Mouse (Mus musculus): Measurements from ENCODE around the gene Uhrf1. TPM values are rescaled to one million over a fixed set of nuclear protein-coding genes. Genes with fewer than 3 reads are reported as not detected.
A peak's percentile ranks its signal among the peaks of the same experiment; 100 is the strongest.

The Uhrf1 gene
- polyA plus RNA-seq, 2 experiments, result 93.9 to 105 TPM

- no peaks in the 10 kb centered on the region for H3K9me3 ChIP-seq (ENCODE audit: control insufficient read depth, low read length)
- no peak overlapping the region for H3K27ac ChIP-seq (replicated peaks; ENCODE audit: low read depth, low read length)
- H3K36me3 ChIP-seq (ENCODE audit: control insufficient read depth, insufficient read depth, low read length), result peaks cover 46% of the 10 kb centered on the region
- 84% methylated on average over 10 of the region's 12 CpGs for WGBS
- H3K4me2 ChIP-seq (replicated peaks; ENCODE audit: low read depth, low read length, severe bottlenecking), result no peak overlapping the region
- no peak overlapping the region for H3K4me3 ChIP-seq (replicated peaks; ENCODE audit: low read length)
- no peaks in the 10 kb centered on the region for H3K27me3 ChIP-seq (ENCODE audit: control insufficient read depth, insufficient read depth, low read length)
- H3K9ac ChIP-seq (ENCODE audit: low read depth, low read length, severe bottlenecking), result no peak overlapping the region
- no peak for TF ChIP-seq POLR2A (IDR thresholded peaks at IDR 0.05; ENCODE audit: borderline replicate concordance, extremely low read depth, insufficient read depth, insufficient read length)
- ATAC-seq (ENCODE audit: low FRiP score, low read depth), result no peak
- no peak for DNase-seq (ENCODE audit: low spot score)
- H3K4me1 ChIP-seq (ENCODE audit: control insufficient read depth, insufficient read depth, low read length), result peaks cover 11% of the 10 kb centered on the region
These were observed 23.5 kb upstream of the Uhrf1 start for GRCm38 (mm10) chr17:56279481-56280155.

- H3K9ac ChIP-seq (ENCODE audit: low read depth, low read length, severe bottlenecking), result no peak overlapping the region
- no peak for TF ChIP-seq POLR2A (IDR thresholded peaks at IDR 0.05; ENCODE audit: borderline replicate concordance, extremely low read depth, insufficient read depth, insufficient read length)
- H3K36me3 ChIP-seq (ENCODE audit: control insufficient read depth, insufficient read depth, low read length), result peaks cover 62% of the 10 kb centered on the region
- no peak overlapping the region for H3K4me2 ChIP-seq (replicated peaks; ENCODE audit: low read depth, low read length, severe bottlenecking)
- H3K27me3 ChIP-seq (ENCODE audit: control insufficient read depth, insufficient read depth, low read length), result no peaks in the 10 kb centered on the region
- no peak overlapping the region for H3K27ac ChIP-seq (replicated peaks; ENCODE audit: low read depth, low read length)
- ATAC-seq (ENCODE audit: low FRiP score, low read depth) (no peak), DNase-seq (ENCODE audit: low spot score) (no peak)
- H3K4me1 ChIP-seq (ENCODE audit: control insufficient read depth, insufficient read depth, low read length), result peaks cover 7% of the 10 kb centered on the region
- 83% methylated on average over 12 of the region's 12 CpGs for WGBS
- no peak overlapping the region for H3K4me3 ChIP-seq (replicated peaks; ENCODE audit: low read length)
- no peaks in the 10 kb centered on the region for H3K9me3 ChIP-seq (ENCODE audit: control insufficient read depth, low read length)
These were observed 21.9 kb upstream of the Uhrf1 start for GRCm38 (mm10) chr17:56281193-56281592.

GRCm38 (mm10) chr17:56282802-56283201, 20.3 kb upstream of the Uhrf1 start:
- no peak for DNase-seq (ENCODE audit: low spot score)

GRCm38 (mm10) chr17:56283316-56283715, 19.8 kb upstream of the Uhrf1 start:
- no peak overlapping the region for H3K4me3 ChIP-seq (replicated peaks; ENCODE audit: low read length)
- H3K9me3 ChIP-seq (ENCODE audit: control insufficient read depth, low read length), result no peaks in the 10 kb centered on the region
- peaks cover 7% of the 10 kb centered on the region for H3K4me1 ChIP-seq (ENCODE audit: control insufficient read depth, insufficient read depth, low read length)
- DNase-seq (ENCODE audit: low spot score) (no peak), ATAC-seq (ENCODE audit: low FRiP score, low read depth) (no peak)
- no peaks in the 10 kb centered on the region for H3K27me3 ChIP-seq (ENCODE audit: control insufficient read depth, insufficient read depth, low read length)
- 0 out of 2 replicates have a peak overlapping the region, but pooled peaks have one; percentile 21 for H3K9ac ChIP-seq (ENCODE audit: low read depth, low read length, severe bottlenecking)
- H3K4me2 ChIP-seq (replicated peaks; ENCODE audit: low read depth, low read length, severe bottlenecking), result no peak overlapping the region
- TF ChIP-seq POLR2A (IDR thresholded peaks at IDR 0.05; ENCODE audit: borderline replicate concordance, extremely low read depth, insufficient read depth, insufficient read length), result no peak
- 94% methylated on average over 8 of the region's 8 CpGs for WGBS
- peaks cover 71% of the 10 kb centered on the region for H3K36me3 ChIP-seq (ENCODE audit: control insufficient read depth, insufficient read depth, low read length)
- no peak overlapping the region for H3K27ac ChIP-seq (replicated peaks; ENCODE audit: low read depth, low read length)

More at GRCm38 (mm10) chr17:56282802-56283201, 20.3 kb upstream of the Uhrf1 start:
- Histone ChIP-seq H3K36me3 (ENCODE audit: control insufficient read depth, insufficient read depth, low read length) (peaks cover 71% of the 10 kb centered on the region), H3K9me3 (ENCODE audit: control insufficient read depth, low read length) (no peaks in the 10 kb centered on the region), H3K4me3 (replicated peaks; ENCODE audit: low read length) (no peak overlapping the region), H3K4me2 (replicated peaks; ENCODE audit: low read depth, low read length, severe bottlenecking) (no peak overlapping the region), H3K4me1 (ENCODE audit: control insufficient read depth, insufficient read depth, low read length) (peaks cover 2% of the 10 kb centered on the region), H3K9ac (ENCODE audit: low read depth, low read length, severe bottlenecking) (0 out of 2 replicates have a peak overlapping the region, but pooled peaks have one; percentile 21), H3K27me3 (ENCODE audit: control insufficient read depth, insufficient read depth, low read length) (no peaks in the 10 kb centered on the region), H3K27ac (replicated peaks; ENCODE audit: low read depth, low read length) (no peak overlapping the region)
- no peak for TF ChIP-seq POLR2A (IDR thresholded peaks at IDR 0.05; ENCODE audit: borderline replicate concordance, extremely low read depth, insufficient read depth, insufficient read length)
- WGBS, result 79% methylated on average over 4 of the region's 4 CpGs
- ATAC-seq (ENCODE audit: low FRiP score, low read depth), result no peak

GRCm38 (mm10) chr17:56285995-56286394, 17.1 kb upstream of the Uhrf1 start:
- Histone ChIP-seq H3K36me3 (ENCODE audit: control insufficient read depth, insufficient read depth, low read length) (peaks cover 54% of the 10 kb centered on the region), H3K27me3 (ENCODE audit: control insufficient read depth, insufficient read depth, low read length) (no peaks in the 10 kb centered on the region), H3K4me1 (ENCODE audit: control insufficient read depth, insufficient read depth, low read length) (peaks cover 25% of the 10 kb centered on the region), H3K9ac (ENCODE audit: low read depth, low read length, severe bottlenecking) (no peak overlapping the region), H3K4me3 (replicated peaks; ENCODE audit: low read length) (no peak overlapping the region), H3K4me2 (replicated peaks; ENCODE audit: low read depth, low read length, severe bottlenecking) (no peak overlapping the region), H3K27ac (replicated peaks; ENCODE audit: low read depth, low read length) (no peak overlapping the region), H3K9me3 (ENCODE audit: control insufficient read depth, low read length) (no peaks in the 10 kb centered on the region)
- no peak for TF ChIP-seq POLR2A (IDR thresholded peaks at IDR 0.05; ENCODE audit: borderline replicate concordance, extremely low read depth, insufficient read depth, insufficient read length)
- WGBS, result 93% methylated on average over 11 of the region's 11 CpGs
- no peak for DNase-seq (ENCODE audit: low spot score)
- ATAC-seq (ENCODE audit: low FRiP score, low read depth), result no peak

All from limb, embryonic 14.5 days (tissue).